Mouse (Mus musculus): Measurements from ENCODE around the gene Ankrd28. TPM values are rescaled to one million over a fixed set of nuclear protein-coding genes. Genes with fewer than 3 reads are reported as not detected.

Gene Ankrd28
- polyA plus RNA-seq, 1 experiment from 2014 or later = 7.5 TPM

DNA sequence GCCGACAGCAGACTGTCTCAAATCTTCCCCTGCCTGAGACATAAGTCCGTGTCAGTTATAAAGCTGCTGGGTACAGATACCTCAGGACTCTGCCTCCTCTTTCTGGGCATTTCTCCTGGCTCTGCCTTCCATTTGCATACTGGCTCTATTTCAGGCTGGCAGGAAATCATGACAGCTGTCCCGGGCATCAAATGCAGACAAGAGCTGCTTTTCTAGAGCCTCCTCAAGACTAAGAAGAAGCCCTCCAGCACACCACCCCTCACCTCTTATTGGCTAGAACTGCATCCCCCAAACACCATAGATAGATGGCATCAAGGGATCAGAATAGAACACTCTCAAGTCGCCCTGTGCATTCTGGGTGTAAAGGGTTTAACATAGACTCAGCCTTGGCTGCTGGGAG lies 24.2 kb upstream of the Ankrd28 start:
- no peaks in the 10 kb centered on the region for H3K36me3 ChIP-seq (ENCODE audit: insufficient read depth, low read length)
- ATAC-seq (ENCODE audit: low FRiP score, low TSS enrichment) = no peak
- peaks cover 8% of the 10 kb centered on the region; the same call in 1 of the 2 replicates for H3K4me1 ChIP-seq (ENCODE audit: insufficient read depth, low read length)
- H3K27me3 ChIP-seq (ENCODE audit: insufficient read depth, low read length) = no peaks in the 10 kb centered on the region
- no peak overlapping the region for H3K27ac ChIP-seq (ENCODE audit: low read length)
- no peak overlapping the region for H3K9ac ChIP-seq (replicated peaks; ENCODE audit: low read length)
- 78% methylated on average over 4 of the region's 4 CpGs for WGBS
- H3K9me3 ChIP-seq (ENCODE audit: low read length) = no peaks in the 10 kb centered on the region
- H3K4me2 ChIP-seq (replicated peaks; ENCODE audit: low read depth, low read length) = no peak overlapping the region
- no peak overlapping the region for H3K4me3 ChIP-seq (ENCODE audit: low read length)

DNA sequence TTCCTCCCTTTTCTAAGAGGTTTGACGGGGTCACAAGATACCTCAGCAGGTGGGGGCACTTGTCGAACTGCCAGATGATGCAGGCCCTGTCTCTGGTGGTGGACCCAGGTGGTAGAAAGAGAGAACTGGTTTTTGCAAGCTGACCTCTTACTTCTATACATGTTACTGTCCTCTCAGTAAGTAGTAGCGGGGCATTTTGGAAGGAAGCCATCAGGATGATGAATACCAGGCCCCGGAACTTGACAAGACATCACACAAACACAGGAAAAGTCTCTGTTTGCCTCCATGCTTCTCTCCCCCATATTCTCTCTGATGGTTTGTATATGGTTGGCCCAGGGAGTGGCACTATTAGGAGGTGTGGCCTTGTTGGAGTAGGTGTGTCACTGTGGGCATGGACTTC lies 13.1 kb upstream of the Ankrd28 start:
- Histone ChIP-seq H3K9ac (replicated peaks; ENCODE audit: low read length) (no peak overlapping the region), H3K4me3 (ENCODE audit: low read length) (no peak overlapping the region), H3K27me3 (ENCODE audit: insufficient read depth, low read length) (no peaks in the 10 kb centered on the region), H3K9me3 (ENCODE audit: low read length) (peaks cover 4% of the 10 kb centered on the region; the same call in 1 of the 2 replicates), H3K27ac (ENCODE audit: low read length) (no peak overlapping the region), H3K4me1 (ENCODE audit: insufficient read depth, low read length) (no peaks in the 10 kb centered on the region), H3K4me2 (replicated peaks; ENCODE audit: low read depth, low read length) (no peak overlapping the region), H3K36me3 (ENCODE audit: insufficient read depth, low read length) (no peaks in the 10 kb centered on the region)
- 77% methylated on average over 4 of the region's 4 CpGs for WGBS
- ATAC-seq (ENCODE audit: low FRiP score, low TSS enrichment) = no peak

DNA sequence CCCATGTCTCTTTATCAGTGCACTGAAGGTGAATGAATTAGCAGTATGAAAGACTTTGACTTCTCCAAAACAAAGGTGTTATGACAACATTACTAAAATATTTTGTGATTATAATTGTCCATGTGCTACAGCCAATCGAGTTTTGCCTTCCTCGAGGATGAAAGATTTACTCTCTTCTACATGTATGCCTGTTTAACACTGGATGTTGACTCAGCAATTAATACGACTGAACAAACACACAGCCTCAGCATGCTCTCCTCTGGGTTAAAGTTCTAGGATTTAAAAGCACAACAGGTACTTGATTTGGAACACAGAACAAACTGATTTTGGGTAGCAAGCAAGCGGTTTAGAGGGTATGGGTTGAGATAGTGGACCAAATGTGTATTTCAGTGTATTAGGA lies 1.6 kb upstream of the Ankrd28 start:
- no peaks in the 10 kb centered on the region for H3K27me3 ChIP-seq (ENCODE audit: insufficient read depth, low read length)
- ATAC-seq (ENCODE audit: low FRiP score, low TSS enrichment) = no peak
- no peak overlapping the region for H3K4me3 ChIP-seq (ENCODE audit: low read length)
- H3K9me3 ChIP-seq (ENCODE audit: low read length) = peaks cover 9% of the 10 kb centered on the region; the same call in 1 of the 2 replicates
- H3K27ac ChIP-seq (ENCODE audit: low read length) = no peak overlapping the region
- no peak overlapping the region for H3K4me2 ChIP-seq (replicated peaks; ENCODE audit: low read depth, low read length)
- H3K36me3 ChIP-seq (ENCODE audit: insufficient read depth, low read length) = no peaks in the 10 kb centered on the region
- H3K9ac ChIP-seq (replicated peaks; ENCODE audit: low read length) = no peak overlapping the region
- 38% methylated on average over 4 of the region's 4 CpGs for WGBS
- H3K4me1 ChIP-seq (ENCODE audit: insufficient read depth, low read length) = peaks cover 10% of the 10 kb centered on the region; the same call in 1 of the 2 replicates

DNA sequence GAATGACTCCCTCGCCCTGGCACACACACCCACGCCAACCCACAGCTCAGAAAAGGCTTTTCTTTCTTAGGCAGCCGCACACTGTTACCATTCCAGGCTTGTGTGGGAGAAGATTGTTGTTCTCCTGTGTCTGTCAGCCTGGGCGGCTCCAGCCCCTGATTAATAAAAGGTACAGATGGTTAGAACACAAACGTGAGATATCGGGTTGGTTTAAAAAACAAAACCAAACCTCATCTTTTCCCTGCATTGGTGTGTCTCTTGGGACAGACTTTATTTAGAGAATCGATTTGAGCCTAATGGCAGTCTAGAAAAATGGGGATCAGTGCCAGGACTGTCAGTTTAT lies 890 bp upstream of the Ankrd28 start:
- ATAC-seq (ENCODE audit: low FRiP score, low TSS enrichment) = no peak
- peak overlapping the region; percentile 94 for H3K4me3 ChIP-seq (ENCODE audit: low read length)
- H3K27me3 ChIP-seq (ENCODE audit: insufficient read depth, low read length) = no peaks in the 10 kb centered on the region
- H3K36me3 ChIP-seq (ENCODE audit: insufficient read depth, low read length) = no peaks in the 10 kb centered on the region
- H3K4me2 ChIP-seq (replicated peaks; ENCODE audit: low read depth, low read length) = peak overlapping the region; percentile 89
- H3K9me3 ChIP-seq (ENCODE audit: low read length) = peaks cover 2% of the 10 kb centered on the region; the same call in 1 of the 2 replicates
- H3K27ac ChIP-seq (ENCODE audit: low read length) = peak overlapping the region; percentile 66; the same call in 1 of the 2 replicates
- H3K4me1 ChIP-seq (ENCODE audit: insufficient read depth, low read length) = peaks cover 10% of the 10 kb centered on the region; the same call in 1 of the 2 replicates
- H3K9ac ChIP-seq (replicated peaks; ENCODE audit: low read length) = peak overlapping the region; percentile 86
- WGBS = 5% methylated on average over 7 of the region's 7 CpGs

DNA sequence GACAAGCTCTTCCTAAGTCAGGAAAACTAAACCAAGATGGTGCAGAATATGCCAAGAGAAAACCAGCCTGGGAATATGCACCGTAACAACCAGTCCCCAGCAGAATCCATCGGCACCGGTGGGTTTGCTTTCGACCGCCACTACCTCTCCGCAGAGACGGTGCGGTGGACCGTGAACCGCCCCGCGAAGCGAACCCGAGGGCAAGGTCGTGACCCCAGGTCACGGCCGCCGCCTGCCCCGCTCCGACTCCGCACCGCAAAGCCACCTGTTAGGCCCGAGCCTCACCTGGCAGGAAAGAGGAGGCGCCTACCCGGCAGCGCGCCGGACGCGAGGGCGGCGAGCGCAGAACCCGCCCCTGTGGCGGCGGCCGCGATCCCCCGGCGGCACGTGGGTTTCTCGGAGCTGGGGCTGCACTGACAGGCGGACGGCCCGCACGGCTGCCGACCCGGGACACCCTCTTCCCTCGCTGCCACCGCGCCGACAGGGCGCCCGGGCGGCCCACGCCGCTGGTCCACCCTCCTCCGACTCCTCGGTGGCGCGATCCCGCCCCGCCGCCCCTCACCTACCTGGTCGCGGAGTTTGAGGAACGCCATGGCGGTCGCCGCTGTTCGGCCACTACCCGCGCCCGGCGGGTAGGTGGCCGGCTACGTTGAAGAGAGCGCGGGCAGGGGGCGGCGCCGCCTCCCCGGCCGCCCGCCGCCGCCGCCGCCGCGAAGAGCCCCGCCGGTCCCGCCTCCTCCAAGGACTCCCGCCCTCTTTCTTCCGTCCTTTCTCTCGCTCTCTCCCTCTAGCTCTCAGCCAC lies 489 bp downstream of the Ankrd28 start:
- no peaks in the 10 kb centered on the region for H3K36me3 ChIP-seq (ENCODE audit: insufficient read depth, low read length)
- H3K27ac ChIP-seq (ENCODE audit: low read length) = peak overlapping the region; percentile 93
- peaks cover 10% of the 10 kb centered on the region; the same call in 1 of the 2 replicates for H3K4me1 ChIP-seq (ENCODE audit: insufficient read depth, low read length)
- H3K4me2 ChIP-seq (replicated peaks; ENCODE audit: low read depth, low read length) = peak overlapping the region; percentile 69
- no peak; the same call in 1 of the 2 replicates for ATAC-seq (ENCODE audit: low FRiP score, low TSS enrichment)
- under 1% methylated on average over 58 of the region's 97 CpGs for WGBS
- H3K4me3 ChIP-seq (ENCODE audit: low read length) = peak overlapping the region; percentile 94
- H3K9me3 ChIP-seq (ENCODE audit: low read length) = no peaks in the 10 kb centered on the region
- H3K9ac ChIP-seq (replicated peaks; ENCODE audit: low read length) = peak overlapping the region; percentile 86
- H3K27me3 ChIP-seq (ENCODE audit: insufficient read depth, low read length) = no peaks in the 10 kb centered on the region

DNA sequence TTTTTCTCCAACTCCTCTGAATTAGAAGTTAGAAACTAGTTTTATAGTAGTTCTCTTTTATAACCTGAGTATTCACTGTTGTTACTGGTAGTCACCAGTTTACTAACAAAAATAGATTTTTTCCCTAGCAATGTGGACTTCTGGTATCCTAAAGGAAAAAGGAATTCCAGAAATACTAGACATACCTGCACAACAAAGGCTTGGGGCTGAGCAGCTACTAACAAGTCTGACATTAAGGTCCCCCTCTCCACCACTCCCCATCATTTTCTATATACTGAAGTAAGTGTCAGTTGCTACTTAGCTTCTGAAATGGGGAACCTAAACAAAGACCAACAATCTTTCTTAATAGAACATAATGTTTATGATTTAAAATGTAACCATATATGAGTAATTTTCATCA lies 3.2 kb downstream of the Ankrd28 start:
- Histone ChIP-seq H3K9ac (replicated peaks; ENCODE audit: low read length) (no peak overlapping the region), H3K4me2 (replicated peaks; ENCODE audit: low read depth, low read length) (no peak overlapping the region), H3K4me3 (ENCODE audit: low read length) (no peak overlapping the region), H3K27ac (ENCODE audit: low read length) (no peak overlapping the region), H3K36me3 (ENCODE audit: insufficient read depth, low read length) (no peaks in the 10 kb centered on the region), H3K4me1 (ENCODE audit: insufficient read depth, low read length) (peaks cover 10% of the 10 kb centered on the region; the same call in 1 of the 2 replicates), H3K27me3 (ENCODE audit: insufficient read depth, low read length) (no peaks in the 10 kb centered on the region), H3K9me3 (ENCODE audit: low read length) (no peaks in the 10 kb centered on the region)
- ATAC-seq (ENCODE audit: low FRiP score, low TSS enrichment) = no peak

DNA sequence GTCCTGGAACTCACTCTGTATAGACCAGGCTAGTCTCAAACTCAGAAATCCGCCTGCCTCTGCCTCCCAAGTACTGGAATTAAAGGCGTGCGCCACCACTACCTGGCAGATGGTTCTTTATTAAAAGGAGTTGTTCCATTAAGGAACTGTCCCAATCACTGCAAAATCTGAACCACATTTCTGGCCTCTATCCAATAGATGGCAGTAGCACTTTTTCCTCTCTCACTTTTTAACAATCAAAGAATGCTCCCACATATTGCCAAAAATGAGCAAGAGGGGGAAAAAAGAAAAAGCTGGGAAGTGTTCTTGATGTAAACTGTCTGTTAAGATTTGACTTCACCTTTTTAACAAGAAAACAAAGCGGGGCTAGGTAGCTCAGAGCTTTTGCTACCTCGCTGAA lies 20.5 kb downstream of the Ankrd28 start:
- no peak overlapping the region for H3K27ac ChIP-seq (ENCODE audit: low read length)
- H3K4me1 ChIP-seq (ENCODE audit: insufficient read depth, low read length) = no peaks in the 10 kb centered on the region
- H3K4me3 ChIP-seq (ENCODE audit: low read length) = no peak overlapping the region
- no peaks in the 10 kb centered on the region for H3K27me3 ChIP-seq (ENCODE audit: insufficient read depth, low read length)
- no peak overlapping the region for H3K9ac ChIP-seq (replicated peaks; ENCODE audit: low read length)
- ATAC-seq (ENCODE audit: low FRiP score, low TSS enrichment) = no peak
- no peak overlapping the region for H3K4me2 ChIP-seq (replicated peaks; ENCODE audit: low read depth, low read length)
- 87% methylated on average over 5 of the region's 5 CpGs for WGBS
- H3K9me3 ChIP-seq (ENCODE audit: low read length) = no peaks in the 10 kb centered on the region; the same call in 1 of the 2 replicates
- 0 out of 2 replicates have a peak, but pooled peaks cover 3% of the 10 kb centered on the region for H3K36me3 ChIP-seq (ENCODE audit: insufficient read depth, low read length)

DNA sequence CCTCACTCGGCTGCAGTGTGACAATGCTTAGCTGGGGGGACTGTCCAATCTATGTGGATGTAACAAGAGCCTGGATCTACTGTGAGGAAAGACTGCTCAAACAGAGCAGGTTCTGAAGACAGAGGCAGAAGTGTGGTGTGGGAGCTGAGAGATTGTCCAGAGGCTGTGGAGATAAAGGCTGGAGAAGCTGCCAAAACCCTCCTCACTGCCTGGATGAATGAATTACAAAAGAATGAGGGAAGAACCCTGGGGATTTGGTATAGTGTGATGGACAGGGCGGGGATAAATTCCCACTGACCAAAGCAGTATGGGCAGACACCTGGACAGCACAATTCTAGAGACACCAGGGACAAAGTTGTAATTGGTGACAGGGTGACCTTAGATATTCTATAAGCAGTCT lies 26.7 kb downstream of the Ankrd28 start:
- Histone ChIP-seq H3K36me3 (ENCODE audit: insufficient read depth, low read length) (0 out of 2 replicates have a peak, but pooled peaks cover 3% of the 10 kb centered on the region), H3K4me2 (replicated peaks; ENCODE audit: low read depth, low read length) (no peak overlapping the region), H3K4me1 (ENCODE audit: insufficient read depth, low read length) (peaks cover 3% of the 10 kb centered on the region; the same call in 1 of the 2 replicates), H3K4me3 (ENCODE audit: low read length) (no peak overlapping the region), H3K27me3 (ENCODE audit: insufficient read depth, low read length) (no peaks in the 10 kb centered on the region), H3K9me3 (ENCODE audit: low read length) (no peaks in the 10 kb centered on the region; the same call in 1 of the 2 replicates), H3K27ac (ENCODE audit: low read length) (no peak overlapping the region), H3K9ac (replicated peaks; ENCODE audit: low read length) (no peak overlapping the region)
- ATAC-seq (ENCODE audit: low FRiP score, low TSS enrichment) = no peak
- 62% methylated on average over 2 of the region's 2 CpGs for WGBS

DNA sequence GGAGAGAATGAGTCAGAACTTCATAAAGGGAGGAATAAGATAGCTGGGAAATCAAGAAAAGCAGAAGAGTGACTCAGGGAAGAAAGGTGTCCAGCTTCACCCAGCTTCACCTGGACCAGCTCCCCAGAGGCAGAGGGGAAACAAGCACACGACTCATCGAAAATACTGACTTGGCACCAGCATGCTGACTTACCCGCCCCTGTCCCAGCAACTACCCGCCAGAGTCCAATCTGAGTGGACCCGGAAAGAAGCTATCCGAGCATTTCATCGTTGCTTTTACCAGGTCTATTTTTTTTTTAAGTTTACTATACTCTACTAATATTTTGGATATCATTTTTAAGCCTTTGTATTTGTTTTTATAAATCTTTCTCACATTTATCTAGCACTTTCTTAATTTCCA lies 29.5 kb downstream of the Ankrd28 start:
- Histone ChIP-seq H3K27ac (ENCODE audit: low read length) (no peak overlapping the region), H3K4me3 (ENCODE audit: low read length) (no peak overlapping the region), H3K36me3 (ENCODE audit: insufficient read depth, low read length) (no peaks in the 10 kb centered on the region), H3K4me2 (replicated peaks; ENCODE audit: low read depth, low read length) (no peak overlapping the region), H3K9me3 (ENCODE audit: low read length) (no peaks in the 10 kb centered on the region), H3K9ac (replicated peaks; ENCODE audit: low read length) (no peak overlapping the region), H3K4me1 (ENCODE audit: insufficient read depth, low read length) (peaks cover 4% of the 10 kb centered on the region; the same call in 1 of the 2 replicates), H3K27me3 (ENCODE audit: insufficient read depth, low read length) (no peaks in the 10 kb centered on the region)
- 87% methylated on average over 7 of the region's 7 CpGs for WGBS
- ATAC-seq (ENCODE audit: low FRiP score, low TSS enrichment) = no peak

DNA sequence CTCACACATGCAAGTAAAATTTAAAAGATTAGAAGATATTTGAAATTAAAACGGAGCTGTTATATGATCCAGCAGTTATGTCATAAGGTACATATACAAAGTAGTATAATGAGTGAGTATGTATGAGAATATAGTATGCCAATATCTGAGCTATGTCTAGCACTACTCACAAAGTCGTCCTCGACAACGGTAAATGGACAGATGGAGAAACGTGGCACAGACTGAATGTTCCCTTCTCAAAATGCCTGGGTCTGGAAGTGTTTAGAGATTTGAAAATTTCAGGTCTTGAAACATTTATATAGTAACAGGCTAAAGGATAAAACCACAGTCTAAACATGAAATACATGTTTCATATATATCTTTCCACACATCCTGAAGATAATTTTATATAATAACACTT lies 30.0 kb downstream of the Ankrd28 start:
- H3K36me3 ChIP-seq (ENCODE audit: insufficient read depth, low read length) = no peaks in the 10 kb centered on the region
- H3K4me1 ChIP-seq (ENCODE audit: insufficient read depth, low read length) = peaks cover 4% of the 10 kb centered on the region; the same call in 1 of the 2 replicates
- no peak overlapping the region for H3K9ac ChIP-seq (replicated peaks; ENCODE audit: low read length)
- no peak overlapping the region for H3K4me2 ChIP-seq (replicated peaks; ENCODE audit: low read depth, low read length)
- ATAC-seq (ENCODE audit: low FRiP score, low TSS enrichment) = no peak
- H3K9me3 ChIP-seq (ENCODE audit: low read length) = no peaks in the 10 kb centered on the region
- H3K27ac ChIP-seq (ENCODE audit: low read length) = no peak overlapping the region
- 91% methylated on average over 5 of the region's 5 CpGs for WGBS
- H3K27me3 ChIP-seq (ENCODE audit: insufficient read depth, low read length) = no peaks in the 10 kb centered on the region
- no peak overlapping the region for H3K4me3 ChIP-seq (ENCODE audit: low read length)

All from kidney, embryonic 16.5 days (tissue).